Mouse (Mus musculus) B cell, adult 62 days (primary cell): Measurements from ENCODE around the gene Ppfibp2. TPM values are rescaled to one million over a fixed set of nuclear protein-coding genes. Genes with fewer than 3 reads are reported as not detected.

Source experiments
- total RNA-seq: library from RNA; stranded (reverse); gene quantifications from 4 replicates; pipeline ENCODE4 v1.2.4, GENCODE M21; 2023

Gene Ppfibp2
- 20.4 to 22.3 TPM (median 21.4 TPM) in 4 replicates for total RNA-seq

DNA sequence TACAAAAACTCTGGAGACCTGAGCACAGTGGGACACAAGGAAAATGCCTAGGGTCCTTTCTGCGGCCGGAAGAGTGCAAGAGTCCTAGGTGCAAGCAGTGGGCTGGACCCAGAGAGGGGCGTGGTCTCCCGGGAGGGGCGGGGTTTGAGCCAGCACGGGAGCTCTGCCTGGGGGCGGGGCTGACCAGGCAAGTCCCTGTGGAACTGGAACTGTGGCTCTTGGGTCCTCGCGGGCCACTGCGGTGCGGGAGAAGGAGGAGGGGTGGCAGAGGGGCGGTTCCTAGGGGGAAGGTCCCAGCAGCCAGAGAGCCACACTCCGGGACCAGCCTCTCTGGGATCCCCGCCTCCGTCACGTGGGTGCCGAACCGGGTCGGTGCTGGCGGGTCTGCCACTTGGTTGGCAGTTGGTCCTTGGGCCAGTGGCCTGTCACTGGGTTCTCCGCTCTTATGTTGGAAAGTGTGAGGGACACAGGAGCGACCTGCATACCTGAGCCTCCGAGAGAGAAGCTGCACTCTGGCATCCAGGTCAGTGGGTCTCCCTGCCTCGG, at the start of gene Ppfibp2:
Ppfibp2 (plus strand) TSS at position 351 of the 546 bp plus-strand sequence.

GRCm38 (mm10) chr7:107567261-107567671, 27.7 kb upstream of the Ppfibp2 start, which contains the start of gene Olfml1:
TSS of gene Olfml1 (plus strand) at chr7:107567446.

GRCm38 (mm10) chr7:107625061-107625460, 30.1 kb downstream of the Ppfibp2 start, which contains the start of gene 5330417H12Rik:
TSS of gene 5330417H12Rik (minus strand) at chr7:107625161.

GRCm38 (mm10) chr7:107757308-107758151, 162.5 kb downstream of the Ppfibp2 start, which contains the start of gene Cyb5r2:
TSS of gene Cyb5r2 (minus strand) at chr7:107758032.

Other genes starting within 250 kb of the Ppfibp2 start
- gene Syt9, start 224.5 kb upstream of the Ppfibp2 start, total RNA-seq, result not detected in 4 replicates
- not detected in 4 replicates for gene Olfml1, start 27.8 kb upstream of the Ppfibp2 start, total RNA-seq
- not detected in 4 replicates for gene 5330417H12Rik, start 30.0 kb downstream of the Ppfibp2 start, total RNA-seq
- gene Cyb5r2, start 162.8 kb downstream of the Ppfibp2 start, total RNA-seq, result not detected in 4 replicates
- not detected in 4 replicates for gene Ovch2, start 206.0 kb downstream of the Ppfibp2 start, total RNA-seq
- not detected in 4 replicates for gene Olfr467, start 217.1 kb downstream of the Ppfibp2 start, total RNA-seq
- not detected in 4 replicates for gene Olfr469, start 230.3 kb downstream of the Ppfibp2 start, total RNA-seq